In the genomic region with DNA sequence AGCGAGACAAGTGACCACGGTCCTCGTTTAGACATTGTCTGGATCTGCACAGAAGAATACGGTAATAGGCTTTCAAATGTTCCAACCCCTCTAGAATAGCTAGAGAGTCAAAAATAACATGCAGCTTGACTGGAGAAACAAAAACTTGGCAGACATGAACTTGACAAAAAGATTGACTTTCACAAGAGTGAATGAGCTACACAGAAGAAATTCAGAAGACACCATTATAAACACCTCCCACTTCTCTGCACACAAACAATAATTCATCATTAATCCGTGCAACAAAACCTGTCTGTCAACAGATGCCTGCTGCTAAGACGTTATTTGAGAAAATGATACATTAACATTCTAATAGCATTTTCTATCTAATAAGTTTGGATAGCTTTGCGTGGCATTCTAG, we compare ENCODE assay signal across 28 mouse cellular contexts. TPM values are rescaled to one million over a fixed set of nuclear protein-coding genes. Genes with fewer than 3 reads are reported as not detected.
DNase-seq lines count a peak whose midpoint lies in the region; ATAC-seq and TF ChIP-seq lines count a peak whose summit lies in the region.
"Had no signal": no experiment of that assay in that cellular context is flagged by ENCODE, and none has a peak within 500 bp of the region (broad histone marks: within the 10 kb centered on the region; RNA-seq: fewer than 3 reads in every experiment).

No protein-coding gene starts in this region.

- DNase-seq in layer of hippocampus, adult 2 months (ENCODE audit: low spot score in 2 of 2), result no peak
- DNase-seq in layer of hippocampus, adult 18-20 months (ENCODE audit: low spot score in 2 of 2), result no peak
- DNase-seq in NIH3T3 (ENCODE audit: low read depth) (peak; percentile 69), adipocyte (ENCODE audit: low spot score) (peak; percentile 66)
- no peak for DNase-seq in adrenal gland, postnatal 14 days
- no peak for DNase-seq in ovary, postnatal 36 days (ENCODE audit: low spot score)
- DNase-seq: adrenal gland, adult 8-10 months; cerebellum, adult 11-12 months; cerebellum, adult 8-10 months; cerebellum, postnatal 10 days; cerebellum, postnatal 36 days; embryo, embryonic 11 days; gastrocnemius, postnatal 10 days; gastrocnemius, postnatal 36 days; heart, adult 2 months; heart, postnatal 14 days; heart, postnatal 4 days had no signal

- peak overlapping the region; percentile 77 for H3K27ac ChIP-seq in layer of hippocampus, adult 2 months
- H3K27ac ChIP-seq in embryonic fibroblast, embryonic 13.5 days (ENCODE audit: insufficient read depth, low read length), result 0 out of 2 replicates have a peak overlapping the region, but pooled peaks have one; percentile 50
- H3K27ac ChIP-seq: forebrain, embryonic 10.5 days; forebrain, embryonic 13.5 days; heart, adult 2 months; heart, embryonic 10.5 days; heart, embryonic 13.5 days; hindbrain, embryonic 14.5 days; hindbrain, postnatal 0 days had no signal

- no peak overlapping the region for H3K4me3 ChIP-seq in layer of hippocampus, adult 2 months
- H3K4me3 ChIP-seq in embryonic fibroblast, embryonic 13.5 days (ENCODE audit: insufficient read depth, low read length), result no peak overlapping the region
- H3K4me3 ChIP-seq: forebrain, embryonic 10.5 days; forebrain, embryonic 13.5 days; heart, adult 2 months; heart, embryonic 10.5 days; heart, embryonic 13.5 days had no signal

- TF ChIP-seq CTCF in layer of hippocampus, adult 2 months (conservative IDR thresholded peaks at IDR 0.05), result no peak
- no peak for TF ChIP-seq CTCF in embryonic fibroblast, embryonic 13.5 days (IDR thresholded peaks at IDR 0.05; ENCODE audit: borderline replicate concordance, insufficient read depth, low read length)

- ATAC-seq in CD4-positive, CD25-positive, alpha-beta regulatory T cell, adult 4 months, result no peak
- ATAC-seq: forebrain, embryonic 13.5 days; hindbrain, postnatal 0 days; inflammation-experienced regulatory T-cells, adult 6 months; intestine, embryonic 16.5 days; Patski had no signal

- peaks cover 9% of the 10 kb centered on the region for H3K4me1 ChIP-seq in embryonic fibroblast, embryonic 13.5 days (ENCODE audit: control insufficient read depth, insufficient read depth, low read length)
- H3K4me1 ChIP-seq: heart, embryonic 13.5 days had no signal

- no peak for TF ChIP-seq POLR2A in embryonic fibroblast, embryonic 13.5 days (IDR thresholded peaks at IDR 0.05; ENCODE audit: low read depth, low read length)

RNA-seq across cellular contexts. Expression of a gene that starts 30.4 kb away (rescaled TPM):
- 1 to 10 TPM; 3.7 to 3.8 TPM for total RNA-seq in layer of hippocampus, adult 2 months (2021)
- total RNA-seq in layer of hippocampus, adult 18-20 months (2021), result 1 to 10 TPM; 4.7 to 5.6 TPM
- polyA plus RNA-seq in embryonic fibroblast, embryonic 13.5 days (2011; ENCODE audit: insufficient read length, low read depth, missing spikeins), result 2,527 and 5,389 TPM in 2 replicates
- 19.6 and 46.5 TPM in 2 replicates for total RNA-seq in adrenal gland, postnatal 14 days (2021)
- 1 to 10 TPM in 1 of 2 experiments, not detected in 1; 2.7 TPM for polyA plus RNA-seq in CD4-positive, CD25-positive, alpha-beta regulatory T cell, adult 4 months (2017; shearing (Covaris generic))

RNA-seq across cellular contexts. Expression of a gene that starts 54.7 kb away (rescaled TPM):
- total RNA-seq in layer of hippocampus, adult 2 months (2021), result 10 to 100 TPM; 33.2 to 38.8 TPM
- total RNA-seq in layer of hippocampus, adult 18-20 months (2021), result 10 to 100 TPM; 32.7 to 34.5 TPM
- polyA plus RNA-seq in embryonic fibroblast, embryonic 13.5 days (2011; ENCODE audit: insufficient read length, low read depth, missing spikeins), result 108 and 119 TPM in 2 replicates
- 35.7 and 37.6 TPM in 2 replicates for total RNA-seq in adrenal gland, postnatal 14 days (2021)
- under 1 TPM; 0.05 to 0.15 TPM for polyA plus RNA-seq in CD4-positive, CD25-positive, alpha-beta regulatory T cell, adult 4 months (2017; shearing (Covaris generic))

Comparison
In these comparisons a context has a peak if more than half of its experiments do, and no peak if none do; other contexts are left out.
1. DNase-seq: peak in NIH3T3 (single experiment) and adipocyte (single experiment); none in layer of hippocampus, adult 2 months (0 of 2), layer of hippocampus, adult 18-20 months (0 of 2), adrenal gland, postnatal 14 days (single experiment) and ovary, postnatal 36 days (single experiment).